Mouse (Mus musculus) lung, postnatal 0 days (tissue): ENCODE data around the gene Clcn2.

Source experiments
- CTCF ChIP-seq: IDR thresholded peaks from 2 replicates; pipeline ENCODE4 v1.5.1; 2016; ENCODE audit warnings: antibody characterized with exemption, mild to moderate bottlenecking
- EP300 ChIP-seq: IDR thresholded peaks from 2 replicates; pipeline ENCODE4 v1.6.1; 2016; ENCODE audit warnings: antibody characterized with exemption, mild to moderate bottlenecking, control low read depth

DNA sequence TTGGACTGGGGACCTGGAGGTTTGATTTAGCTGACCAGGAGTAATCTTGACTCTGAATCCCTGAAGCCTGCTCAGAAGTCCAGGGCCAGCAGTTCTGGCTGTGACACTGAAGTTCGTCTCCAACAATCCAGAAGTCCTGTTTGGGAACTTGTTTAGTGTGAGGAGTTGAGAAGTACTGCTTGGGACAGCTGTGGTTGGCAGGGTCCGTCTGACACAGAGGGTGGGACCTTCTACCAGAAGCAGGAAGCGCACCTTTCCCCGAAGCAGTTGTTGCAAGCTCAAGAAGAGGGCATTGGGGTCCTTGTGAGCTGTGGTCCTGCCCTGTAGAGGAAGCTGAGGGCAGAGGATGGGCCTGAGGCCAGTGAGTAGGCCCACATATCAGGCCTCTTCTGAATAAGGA is 8.2 kb upstream of the Clcn2 start:
- TF ChIP-seq CTCF = no peak
- TF ChIP-seq EP300 = no peak
